Mouse (Mus musculus): ENCODE measurements at regions not wholly inside any gene's neighbourhood (a gene's known extent, or its start where the extent isn't known, plus 50 kb on each side); places are given as distances from the start of the nearest gene placed in this dataset.
A peak's percentile ranks its signal among the peaks of the same experiment; 100 is the strongest.

DNA sequence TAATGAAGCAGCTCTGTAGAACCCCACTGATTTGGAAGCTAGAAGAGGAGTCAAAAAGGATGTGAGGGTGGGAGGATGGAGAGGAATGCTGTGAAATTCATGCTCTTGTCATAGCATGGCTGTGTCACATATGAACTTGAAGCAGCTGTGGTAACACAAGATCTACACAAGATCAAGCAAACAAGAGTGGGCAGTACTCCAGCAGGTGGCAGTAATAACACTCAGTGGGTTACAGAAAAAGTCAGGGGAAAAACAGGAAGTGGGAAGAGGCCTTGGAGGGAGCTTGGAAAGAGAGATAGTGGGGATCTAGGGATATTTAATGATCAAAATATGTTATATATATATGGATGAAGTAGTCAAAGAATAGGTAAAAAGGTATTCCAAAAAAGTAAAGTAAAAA is 582.5 kb downstream of the 1700064H15Rik start:
- H3K4me1 ChIP-seq (replicated peaks) = no peaks in the 10 kb centered on the region
- ATAC-seq = no peak

DNA sequence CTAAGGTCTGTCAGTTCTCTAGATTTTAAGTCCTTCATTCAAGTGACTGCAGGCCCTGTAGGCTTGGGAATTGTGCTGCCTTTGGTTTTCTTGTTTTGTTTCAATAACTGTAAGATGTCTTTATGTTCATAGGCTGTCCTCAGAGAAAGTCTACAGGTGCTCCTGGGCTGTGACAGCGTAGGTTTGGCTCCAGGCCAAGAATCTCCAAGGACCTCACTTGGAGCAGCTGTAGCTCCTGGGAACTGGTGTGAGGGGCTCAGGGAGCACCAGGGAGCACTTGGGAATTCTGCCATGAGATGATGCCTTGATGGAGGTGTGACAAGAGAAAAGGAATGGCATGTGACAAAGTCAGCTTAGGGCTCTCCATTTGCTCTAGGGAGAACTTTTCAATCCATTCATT is 581.9 kb downstream of the 1700064H15Rik start:
- WGBS = 74% methylated on average over 1 of the region's 1 CpGs
- no peak for ATAC-seq

More for the DNA sequence above, 582.5 kb downstream of the 1700064H15Rik start:
- H3K4me3 ChIP-seq (replicated peaks) = no peak overlapping the region
- no peaks in the 10 kb centered on the region for H3K9me3 ChIP-seq
- no peak overlapping the region for H3K9ac ChIP-seq
- H3K27ac ChIP-seq = no peak overlapping the region
- H3K27me3 ChIP-seq (replicated peaks) = no peaks in the 10 kb centered on the region
- H3K4me2 ChIP-seq (replicated peaks) = no peak overlapping the region
- no peaks in the 10 kb centered on the region for H3K36me3 ChIP-seq

DNA sequence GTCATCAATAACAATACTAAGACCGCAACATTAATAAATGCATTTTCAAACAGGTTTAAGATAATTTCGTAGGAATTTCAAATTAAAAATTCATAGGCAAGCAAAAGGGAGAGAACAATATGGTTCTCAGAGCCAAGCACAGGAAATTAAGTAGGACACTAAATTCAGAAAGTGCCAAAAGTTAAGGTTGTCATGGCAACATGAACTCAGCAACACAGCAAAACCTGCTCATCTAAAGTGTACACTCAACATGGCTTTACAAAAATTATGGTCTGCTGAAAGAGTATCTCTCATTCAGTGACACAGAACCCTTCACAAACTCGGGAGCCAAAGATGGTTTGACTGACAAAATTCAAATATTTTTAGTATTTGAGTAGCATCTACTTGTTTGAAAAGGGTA is 572.5 kb downstream of the 1700064H15Rik start:
- no peak for ATAC-seq
- Histone ChIP-seq H3K27ac (no peak overlapping the region), H3K27me3 (replicated peaks) (no peaks in the 10 kb centered on the region), H3K9ac (no peak overlapping the region), H3K4me1 (replicated peaks) (no peaks in the 10 kb centered on the region), H3K4me2 (replicated peaks) (no peak overlapping the region), H3K9me3 (no peaks in the 10 kb centered on the region), H3K36me3 (no peaks in the 10 kb centered on the region), H3K4me3 (replicated peaks) (no peak overlapping the region)
- WGBS = 68% methylated on average over 3 of the region's 3 CpGs

More for the DNA sequence above, 581.9 kb downstream of the 1700064H15Rik start:
- no peak overlapping the region for H3K4me2 ChIP-seq (replicated peaks)
- H3K9ac ChIP-seq = no peak overlapping the region
- no peaks in the 10 kb centered on the region for H3K9me3 ChIP-seq
- no peak overlapping the region for H3K4me3 ChIP-seq (replicated peaks)
- H3K36me3 ChIP-seq = no peaks in the 10 kb centered on the region
- no peak overlapping the region for H3K27ac ChIP-seq
- no peaks in the 10 kb centered on the region for H3K27me3 ChIP-seq (replicated peaks)
- no peaks in the 10 kb centered on the region for H3K4me1 ChIP-seq (replicated peaks)

DNA sequence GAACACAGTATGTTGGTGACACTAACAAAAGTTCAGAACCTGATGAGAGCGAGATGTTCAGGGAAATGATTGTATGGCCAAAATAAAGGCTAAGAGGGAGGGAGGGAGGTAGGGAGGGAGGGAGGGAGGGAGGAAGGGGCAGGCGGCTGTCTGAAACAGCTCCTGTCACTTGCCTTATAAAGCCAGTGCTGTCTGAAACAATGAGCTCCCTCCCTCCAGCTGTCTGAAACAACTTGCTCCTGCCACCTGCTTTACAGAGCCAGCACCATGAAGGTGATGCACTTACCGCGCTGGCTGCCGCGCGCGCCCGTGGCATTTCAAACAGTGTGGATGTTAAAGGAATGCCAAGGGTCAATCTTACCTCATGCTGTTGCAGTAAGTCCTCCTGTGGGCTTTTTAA is 571.9 kb downstream of the 1700064H15Rik start:
- H3K9me3 ChIP-seq = no peaks in the 10 kb centered on the region
- no peak overlapping the region for H3K4me2 ChIP-seq (replicated peaks)
- H3K4me3 ChIP-seq (replicated peaks) = no peak overlapping the region
- ATAC-seq = no peak
- no peaks in the 10 kb centered on the region for H3K27me3 ChIP-seq (replicated peaks)
- 28% methylated on average over 9 of the region's 9 CpGs for WGBS
- H3K36me3 ChIP-seq = no peaks in the 10 kb centered on the region
- H3K27ac ChIP-seq = no peak overlapping the region
- no peak overlapping the region for H3K9ac ChIP-seq
- H3K4me1 ChIP-seq (replicated peaks) = no peaks in the 10 kb centered on the region

DNA sequence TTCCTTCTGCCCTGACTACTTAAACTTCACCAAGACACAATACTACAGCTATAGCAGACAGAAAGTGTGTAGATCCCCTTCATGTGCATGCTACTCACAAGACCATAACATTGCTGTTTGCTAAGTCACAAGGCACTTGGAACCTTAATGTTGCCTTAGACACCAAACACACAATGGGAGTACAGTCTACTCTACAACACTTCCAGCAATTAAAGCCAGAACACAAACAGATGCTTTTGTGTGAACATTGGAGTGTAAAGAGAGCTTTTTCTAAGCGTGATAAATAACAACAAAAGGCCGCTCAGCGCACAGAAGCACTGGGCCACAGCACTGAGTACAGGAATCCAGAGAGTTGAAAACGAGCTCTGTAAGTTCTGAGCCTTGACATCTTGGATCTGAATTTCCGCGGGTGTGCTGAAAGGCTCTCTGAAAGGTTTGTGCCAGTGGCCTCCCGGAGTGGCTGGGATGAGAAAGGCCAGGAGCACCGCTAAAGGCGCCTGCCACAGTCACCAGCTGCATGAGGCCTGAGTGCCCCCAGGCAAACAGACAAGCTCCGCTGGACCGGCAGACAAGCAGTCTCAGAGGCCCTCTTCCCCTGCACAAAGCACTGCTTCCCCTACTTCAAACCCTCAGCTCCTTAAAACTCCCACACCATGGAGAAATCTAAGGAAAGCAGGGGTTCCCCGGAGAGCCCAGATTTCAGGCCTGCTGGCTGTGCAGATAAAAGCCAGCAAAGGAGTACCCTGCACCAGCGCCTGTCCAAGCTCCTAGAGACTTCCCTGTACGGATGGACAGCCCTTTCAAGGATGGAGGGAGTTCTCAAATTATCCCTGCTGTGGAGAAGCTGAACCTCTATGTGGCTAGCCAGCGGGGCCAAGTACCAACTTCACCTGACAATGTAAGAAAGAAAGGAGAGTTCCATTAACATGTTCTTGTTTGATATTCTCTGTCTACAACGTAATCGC is 568.3 kb downstream of the 1700064H15Rik start:
- no peak overlapping the region for H3K9ac ChIP-seq
- H3K36me3 ChIP-seq = no peaks in the 10 kb centered on the region
- no peak overlapping the region for H3K27ac ChIP-seq
- H3K27me3 ChIP-seq (replicated peaks) = no peaks in the 10 kb centered on the region
- ATAC-seq = no peak
- WGBS = 47% methylated on average over 17 of the region's 17 CpGs
- H3K9me3 ChIP-seq = no peaks in the 10 kb centered on the region
- no peak overlapping the region for H3K4me2 ChIP-seq (replicated peaks)
- no peaks in the 10 kb centered on the region for H3K4me1 ChIP-seq (replicated peaks)
- H3K4me3 ChIP-seq (replicated peaks) = no peak overlapping the region

DNA sequence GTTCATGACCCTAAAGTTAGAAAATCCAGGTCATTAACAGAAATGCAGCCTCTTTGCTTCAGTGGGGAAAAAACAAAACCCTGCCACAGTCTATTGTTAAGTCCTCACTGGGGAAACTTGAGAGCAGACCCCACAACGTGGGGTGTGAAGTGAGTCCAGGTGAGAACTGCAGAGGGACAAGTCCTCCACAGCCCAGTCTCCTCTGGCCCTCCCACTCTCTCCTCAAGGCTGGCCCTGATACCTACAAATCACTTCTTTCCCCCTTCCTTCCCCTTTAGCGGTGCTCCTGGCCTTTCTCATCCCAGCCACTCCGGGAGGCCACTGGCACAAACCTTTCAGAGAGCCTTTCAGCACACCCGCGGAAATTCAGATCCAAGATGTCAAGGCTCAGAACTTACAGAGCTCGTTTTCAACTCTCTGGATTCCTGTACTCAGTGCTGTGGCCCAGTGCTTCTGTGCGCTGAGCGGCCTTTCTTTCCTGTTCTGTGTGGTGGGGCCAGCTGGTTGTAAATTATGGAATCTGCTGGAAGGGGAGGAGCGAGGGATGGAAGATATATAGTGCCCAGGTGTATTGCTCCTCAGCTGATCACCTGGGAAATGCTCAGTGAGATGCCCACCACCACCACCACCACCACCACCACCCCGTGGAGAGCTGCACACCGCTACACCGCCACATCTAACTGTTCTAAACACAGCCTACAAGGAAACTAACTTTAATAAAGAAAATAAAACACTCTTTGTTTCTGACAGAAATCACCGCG is 566.8 kb downstream of the 1700064H15Rik start:
- no peaks in the 10 kb centered on the region for H3K27me3 ChIP-seq (replicated peaks)
- H3K36me3 ChIP-seq = no peaks in the 10 kb centered on the region
- H3K4me3 ChIP-seq (replicated peaks) = no peak overlapping the region
- ATAC-seq = peak; percentile 45
- H3K9ac ChIP-seq = no peak overlapping the region
- H3K9me3 ChIP-seq = no peaks in the 10 kb centered on the region
- H3K4me2 ChIP-seq (replicated peaks) = no peak overlapping the region
- whole genome bisulfite sequencing = 43% methylated on average over 13 of the region's 14 CpGs
- no peaks in the 10 kb centered on the region for H3K4me1 ChIP-seq (replicated peaks)
- no peak overlapping the region for H3K27ac ChIP-seq

DNA sequence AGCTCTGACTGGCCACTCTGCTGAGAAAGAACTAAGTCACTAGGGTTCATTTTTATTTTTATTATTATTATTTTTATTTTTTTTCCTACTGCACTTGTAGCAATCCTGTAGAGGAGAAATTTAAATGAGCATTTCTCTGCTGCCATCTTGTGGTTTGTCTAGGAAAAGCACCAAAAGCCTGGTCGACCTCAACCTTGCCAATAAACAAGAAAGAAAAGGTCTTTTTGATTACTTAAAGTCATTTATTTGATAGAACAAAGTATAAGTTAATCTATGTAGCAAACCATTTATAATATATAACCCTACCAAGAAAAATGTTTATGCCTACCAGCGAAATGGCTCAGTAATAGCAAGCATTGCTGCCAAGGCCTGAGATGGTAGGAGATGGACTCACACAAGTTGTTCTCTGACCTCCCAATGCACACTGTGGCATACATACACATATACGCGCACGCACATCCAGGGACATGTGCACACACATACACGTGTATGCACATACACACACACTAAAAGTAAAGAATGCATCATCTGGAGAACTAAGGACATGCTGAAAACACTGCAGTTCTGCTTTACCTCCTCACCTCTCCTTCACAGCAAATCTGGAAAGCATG is 566.1 kb downstream of the 1700064H15Rik start:
- peak; percentile 20 for ATAC-seq
- H3K4me2 ChIP-seq (replicated peaks) = no peak overlapping the region
- no peaks in the 10 kb centered on the region for H3K27me3 ChIP-seq (replicated peaks)
- H3K36me3 ChIP-seq = no peaks in the 10 kb centered on the region
- H3K4me1 ChIP-seq (replicated peaks) = no peaks in the 10 kb centered on the region
- 37% methylated on average over 6 of the region's 6 CpGs for WGBS
- no peak overlapping the region for H3K27ac ChIP-seq
- H3K9ac ChIP-seq = no peak overlapping the region
- H3K9me3 ChIP-seq = no peaks in the 10 kb centered on the region
- H3K4me3 ChIP-seq (replicated peaks) = no peak overlapping the region

DNA sequence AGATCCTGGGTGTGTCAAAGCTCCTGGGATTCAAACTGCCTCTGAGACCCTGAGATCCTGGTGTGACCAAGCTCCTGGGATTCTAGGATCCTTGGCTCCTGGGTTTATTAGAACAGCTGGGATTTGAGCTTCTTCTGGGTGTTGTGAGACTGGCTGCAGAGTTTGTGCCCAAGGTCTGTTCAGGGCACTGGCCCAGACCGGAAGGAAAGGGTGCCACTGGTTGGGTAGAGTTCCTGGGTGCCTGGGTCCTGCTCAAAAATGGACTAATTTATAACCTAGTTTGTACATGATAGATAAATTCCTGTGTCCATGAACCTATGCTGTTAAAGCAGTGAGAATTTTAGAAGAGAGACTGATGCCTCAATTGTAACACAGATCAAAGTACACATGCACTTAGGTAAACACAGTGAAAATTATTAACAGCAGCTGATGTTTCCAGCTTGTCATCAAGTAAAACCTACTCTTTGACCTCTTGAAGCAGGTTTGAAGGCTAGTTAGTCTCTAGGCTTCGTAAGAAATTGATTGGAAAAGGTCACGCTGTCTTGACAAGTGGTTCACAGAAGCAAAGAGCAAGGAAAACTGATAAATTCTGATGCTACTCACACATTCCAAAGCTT is 561.2 kb downstream of the 1700064H15Rik start:
- H3K4me1 ChIP-seq (replicated peaks) = no peaks in the 10 kb centered on the region
- no peaks in the 10 kb centered on the region for H3K27me3 ChIP-seq (replicated peaks)
- WGBS = 65% methylated on average over 3 of the region's 3 CpGs
- no peaks in the 10 kb centered on the region for H3K36me3 ChIP-seq
- no peaks in the 10 kb centered on the region for H3K9me3 ChIP-seq
- peak; percentile 70 for ATAC-seq
- H3K4me3 ChIP-seq (replicated peaks) = no peak overlapping the region
- H3K4me2 ChIP-seq (replicated peaks) = no peak overlapping the region
- H3K27ac ChIP-seq = no peak overlapping the region
- H3K9ac ChIP-seq = no peak overlapping the region

Measured in intestine, embryonic 15.5 days (tissue).